Mouse (Mus musculus): Measurements from ENCODE around the gene Rplp2.

Gene Rplp2

DNA sequence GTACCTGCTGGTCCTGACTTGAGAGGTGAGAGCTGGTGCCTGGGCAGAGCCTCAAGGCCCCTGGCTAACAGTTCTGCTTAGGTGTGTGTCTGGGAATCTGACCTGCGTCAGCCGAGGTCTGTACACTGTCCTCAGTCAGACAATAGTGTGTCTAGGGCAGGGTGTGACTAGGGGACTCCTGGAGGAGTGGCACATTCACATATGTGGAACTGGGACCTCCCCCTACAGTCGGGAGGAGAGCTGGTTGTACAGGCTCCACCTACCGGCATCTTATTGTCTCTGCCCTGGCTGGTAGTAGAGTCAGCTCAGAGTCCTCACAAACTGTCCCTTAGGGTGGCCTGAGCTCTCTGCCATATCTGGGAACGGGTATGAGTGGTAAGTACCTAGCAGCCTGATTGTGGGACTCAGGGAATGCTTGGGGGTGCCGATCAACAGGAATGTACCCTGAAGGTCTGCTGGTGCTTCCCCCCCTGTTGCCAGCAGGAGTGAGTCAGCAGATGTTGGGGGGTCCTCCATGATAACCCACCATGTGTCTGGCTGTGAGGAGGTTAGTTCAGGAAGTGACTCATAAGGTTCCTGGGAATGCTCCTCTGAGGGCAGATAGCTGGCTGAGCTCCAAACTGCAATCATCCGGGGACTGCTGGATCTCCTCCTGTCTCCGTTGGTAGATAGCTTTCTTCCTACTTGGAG is 21.5 kb downstream of the Rplp2 start:
- peak; percentile 90 for DNase-seq

DNA sequence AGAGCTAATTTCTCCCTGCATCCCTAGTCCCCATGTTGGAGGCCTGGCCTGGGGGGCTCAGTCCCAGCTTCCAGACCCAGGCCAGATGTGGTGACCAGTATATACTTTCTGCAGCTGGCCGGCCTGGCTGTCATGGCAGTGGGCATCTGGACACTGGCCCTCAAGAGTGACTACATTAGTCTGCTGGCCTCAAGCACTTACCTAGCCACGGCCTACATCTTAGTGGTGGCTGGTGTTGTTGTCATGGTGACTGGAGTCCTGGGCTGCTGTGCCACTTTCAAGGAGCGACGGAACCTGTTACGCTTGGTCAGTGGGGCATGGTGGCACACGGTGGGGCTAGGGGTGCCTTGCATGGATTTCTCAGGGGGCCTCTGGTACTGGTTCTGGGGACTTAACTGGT is 22.2 kb downstream of the Rplp2 start:
- no peak for DNase-seq

DNA sequence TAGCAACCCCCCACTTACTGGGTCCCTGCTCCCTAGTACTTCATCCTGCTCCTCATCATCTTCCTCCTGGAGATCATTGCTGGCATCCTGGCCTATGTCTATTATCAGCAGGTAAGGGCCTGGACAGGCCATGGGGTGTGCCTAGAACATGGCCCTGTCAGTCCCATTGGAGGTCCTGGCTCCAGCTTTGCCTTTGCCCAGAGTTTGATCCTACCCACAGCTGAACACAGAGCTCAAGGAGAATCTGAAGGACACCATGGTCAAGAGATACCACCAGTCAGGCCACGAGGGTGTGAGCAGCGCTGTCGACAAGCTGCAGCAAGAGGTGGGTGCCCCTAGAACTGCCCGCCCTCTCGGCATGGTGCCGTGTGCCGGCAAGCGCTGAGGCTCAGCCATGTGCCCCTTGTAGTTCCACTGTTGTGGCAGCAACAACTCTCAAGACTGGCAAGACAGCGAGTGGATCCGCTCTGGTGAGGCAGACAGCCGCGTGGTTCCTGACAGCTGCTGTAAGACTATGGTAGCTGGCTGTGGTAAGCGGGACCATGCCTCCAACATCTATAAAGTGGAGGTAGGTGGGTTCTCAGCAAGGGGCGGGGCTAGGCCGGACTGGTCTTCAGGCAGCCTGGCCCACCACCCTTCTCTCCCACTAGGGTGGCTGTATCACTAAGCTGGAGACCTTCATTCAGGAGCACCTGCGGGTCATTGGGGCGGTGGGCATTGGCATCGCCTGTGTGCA is 22.9 kb downstream of the Rplp2 start:
- no peak for DNase-seq

DNA sequence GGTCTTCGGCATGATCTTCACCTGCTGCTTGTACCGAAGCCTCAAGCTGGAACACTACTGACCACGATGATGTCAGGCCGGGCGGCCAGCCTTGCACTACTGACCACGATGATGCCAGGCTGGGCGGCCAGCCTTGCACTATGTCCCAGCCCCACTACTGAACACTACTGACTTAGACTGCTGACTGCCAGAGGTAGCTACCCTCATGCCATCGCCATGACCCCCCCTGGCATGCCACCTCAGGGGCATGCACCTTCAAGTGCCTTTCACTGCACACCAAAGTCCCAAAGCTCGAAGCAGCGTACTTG is 23.4 kb downstream of the Rplp2 start:
- no peak for DNase-seq

DNA sequence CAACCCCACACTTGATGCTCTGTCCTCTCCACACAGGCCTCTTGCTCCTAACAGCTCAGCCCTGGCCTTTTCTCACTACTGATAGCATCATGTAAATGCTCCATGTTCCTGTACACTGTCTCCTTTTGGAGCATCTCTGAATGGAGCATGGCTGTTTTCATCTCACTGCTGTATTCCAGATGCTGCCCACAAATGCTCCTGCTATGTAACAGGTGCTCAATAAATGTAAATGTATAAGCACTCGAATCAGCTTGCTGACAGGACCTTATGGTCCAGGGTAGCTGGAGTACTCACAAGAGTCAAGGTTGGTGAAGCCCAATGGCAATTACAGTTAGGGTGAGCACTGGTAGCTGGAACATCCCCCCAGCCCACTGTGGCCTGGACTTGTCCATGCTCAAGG is 24.1 kb downstream of the Rplp2 start:
- no peak for DNase-seq

DNA sequence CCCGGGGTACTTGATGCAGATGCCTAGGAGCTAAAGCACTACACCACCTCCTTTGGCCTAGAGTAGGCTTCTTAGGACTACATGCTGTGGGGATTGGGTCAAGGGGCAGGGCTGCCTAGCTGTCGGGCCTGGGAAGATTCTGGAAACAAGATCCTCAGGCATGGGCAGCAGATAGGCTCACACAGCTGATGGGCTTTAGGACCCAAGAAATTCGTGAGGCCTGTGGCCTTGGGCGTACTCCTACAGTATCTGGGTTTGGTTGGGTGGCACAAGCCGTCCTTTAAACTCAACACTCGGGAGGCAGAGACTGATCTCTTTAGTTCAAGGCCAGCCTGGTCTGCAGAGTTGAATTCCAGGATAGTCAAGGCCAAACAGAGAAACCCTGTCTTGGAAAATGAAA is 25.1 kb downstream of the Rplp2 start:
- no peak for DNase-seq

DNA sequence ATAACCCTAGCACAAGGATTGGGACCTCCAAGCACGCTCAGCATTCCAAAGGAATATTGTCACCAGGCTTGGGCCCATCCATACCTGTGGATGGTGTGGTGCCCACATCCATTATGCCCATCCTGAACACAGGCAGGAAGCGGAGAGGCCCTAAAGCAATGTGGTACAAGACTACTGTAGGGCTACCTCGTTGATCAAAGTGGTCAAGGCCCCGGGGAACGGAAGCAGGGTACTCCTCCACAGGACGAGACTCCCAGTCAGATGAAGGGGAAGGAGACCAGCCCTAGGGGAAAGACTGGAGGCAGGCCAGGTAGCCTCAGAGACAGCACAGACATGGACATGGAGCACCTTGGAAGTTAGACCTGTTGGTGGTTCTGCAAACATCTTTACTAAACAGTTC is 25.6 kb downstream of the Rplp2 start:
- DNase-seq = no peak

DNA sequence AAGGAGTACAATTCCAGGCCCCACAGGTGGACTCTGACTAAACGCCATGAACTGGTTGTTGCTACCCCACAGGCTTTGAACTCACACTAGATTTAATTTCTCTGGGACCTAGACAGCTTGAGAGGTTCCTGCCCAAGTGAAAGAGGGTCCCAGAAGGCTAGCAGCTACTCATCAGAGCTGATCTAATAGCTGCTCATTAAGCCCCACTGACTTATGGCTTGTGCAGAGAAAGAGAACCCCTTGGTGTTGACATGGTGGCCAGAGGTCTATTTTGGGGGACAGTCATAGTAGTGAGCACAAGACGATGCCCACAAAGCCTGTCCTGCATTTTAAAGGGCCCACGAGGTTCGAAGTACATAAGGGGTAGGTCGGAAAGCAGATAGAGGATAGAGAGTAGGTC is 27.0 kb downstream of the Rplp2 start:
- no peak for DNase-seq

DNA sequence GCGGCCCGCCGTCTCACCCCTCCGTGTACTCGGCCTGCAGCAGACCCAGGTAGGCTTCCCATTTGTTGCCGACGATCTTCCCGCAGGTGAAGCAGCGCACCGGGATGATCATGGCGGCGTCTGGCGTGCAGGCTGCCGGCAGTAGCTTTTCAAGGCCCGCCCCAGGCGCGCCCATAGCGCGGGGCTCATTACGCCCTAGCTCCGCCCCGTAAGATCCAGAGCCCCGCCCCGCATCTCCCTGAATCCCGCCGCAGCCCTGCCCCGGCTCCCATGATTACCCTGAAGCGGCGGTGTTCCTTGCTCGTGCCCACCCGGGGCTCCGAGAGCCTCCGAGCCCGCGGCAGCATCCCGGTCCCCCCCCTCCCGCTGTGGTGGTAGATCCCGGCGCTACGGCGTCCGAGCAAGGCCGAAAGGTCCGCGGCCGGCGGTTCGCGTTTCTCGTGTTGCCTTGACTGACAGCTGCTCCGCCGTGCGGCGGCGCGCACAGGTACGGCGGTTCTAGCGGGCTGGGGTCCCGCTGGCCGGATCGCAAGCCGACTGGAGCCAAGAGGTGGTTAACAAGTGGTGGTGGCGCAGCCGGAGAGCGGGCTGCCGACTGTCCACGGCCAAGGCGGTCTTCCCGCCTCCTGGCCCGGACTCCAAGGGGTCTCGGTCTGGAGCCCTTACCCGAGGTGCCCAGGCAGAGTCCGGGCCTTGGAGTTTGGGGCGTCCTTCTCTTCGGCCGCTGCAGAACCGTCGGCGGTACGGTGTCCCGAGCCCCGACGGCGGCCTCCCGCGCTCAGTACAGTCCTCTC is 28.0 kb downstream of the Rplp2 start, which contains the start of the genes Polr2l and Tspan4:
Gene Polr2l, minus strand, starts transcription at position 122 of the 794 bp plus-strand sequence.
Gene Tspan4, plus strand, starts transcription at position 230 of the 794 bp plus-strand sequence.
- DNase-seq = peak; percentile 89

DNA sequence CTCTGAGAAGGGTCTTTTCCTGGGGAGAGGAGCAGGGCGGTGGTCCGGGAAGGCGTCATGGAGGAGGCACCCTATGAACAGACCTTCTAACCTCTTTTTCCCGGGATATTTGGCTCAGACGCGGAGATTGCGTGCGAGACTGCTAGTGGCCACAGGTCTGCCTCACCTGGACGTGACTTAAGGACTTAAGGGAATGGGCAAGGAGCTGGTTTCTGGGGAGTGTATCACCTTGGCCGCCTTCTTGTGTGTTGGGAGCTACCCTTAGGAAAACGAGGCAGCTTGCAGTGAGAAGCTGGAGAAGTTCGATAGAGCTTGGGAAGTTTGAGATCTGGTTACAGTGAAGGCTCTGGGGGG is 28.6 kb downstream of the Rplp2 start:
- DNase-seq = peak; percentile 27

DNA sequence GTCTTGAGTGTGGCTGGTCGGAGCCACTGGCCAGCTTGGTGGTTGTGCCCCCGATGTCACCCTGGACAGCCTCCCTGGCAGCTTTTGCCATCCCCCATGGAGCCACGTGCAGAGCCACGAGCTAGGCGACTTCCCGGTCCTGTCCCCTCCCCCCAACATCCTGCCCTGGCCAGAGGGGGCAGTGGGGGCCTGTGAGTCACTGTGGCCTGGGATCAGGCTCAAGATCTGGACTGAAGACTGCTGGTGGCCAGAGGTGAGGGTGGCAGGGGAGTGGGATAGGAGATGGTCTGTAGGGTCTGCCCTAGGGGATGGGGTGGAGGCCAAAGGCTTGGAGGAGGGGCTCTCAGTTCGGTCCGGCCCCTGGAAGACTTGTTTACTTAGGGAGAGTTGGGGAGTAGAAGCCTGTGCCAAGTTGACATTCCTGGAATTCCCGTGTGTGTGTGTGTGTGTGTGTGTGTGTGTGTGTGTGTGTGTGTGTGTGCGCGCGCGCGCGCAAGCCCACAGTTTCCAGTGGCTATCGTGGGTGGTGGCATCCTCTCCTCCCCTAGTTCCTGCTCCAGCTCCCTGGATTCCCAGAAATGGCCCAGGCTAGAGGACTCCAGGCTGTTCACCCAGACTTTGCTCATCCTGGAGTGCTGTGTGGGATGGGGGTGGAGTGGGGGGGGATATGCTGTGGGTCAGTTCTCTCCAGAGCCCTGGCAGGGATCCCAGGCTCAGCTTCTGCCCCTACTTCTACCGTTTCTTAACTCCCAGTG is 29.2 kb downstream of the Rplp2 start:
- DNase-seq = peak; percentile 95

DNA sequence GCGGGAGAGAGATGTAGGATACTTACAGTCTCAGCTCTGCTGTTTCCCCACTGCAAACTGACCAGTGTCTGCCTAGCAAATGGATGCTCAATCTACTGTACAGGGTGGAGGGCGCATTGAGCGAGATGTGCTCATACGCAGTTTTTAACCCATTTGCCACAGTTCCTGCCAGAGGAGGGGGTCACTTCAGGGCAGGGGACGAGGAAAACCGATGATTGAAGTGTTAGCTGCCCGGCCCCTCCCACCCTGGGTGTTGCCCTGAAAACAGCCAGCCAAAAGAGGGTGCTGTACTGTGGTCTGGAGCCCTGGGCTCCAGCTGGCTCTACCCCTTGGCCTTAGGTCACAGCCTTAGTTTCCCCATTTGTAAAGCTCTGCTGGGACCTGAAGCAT is 29.8 kb downstream of the Rplp2 start:
- peak; percentile 67 for DNase-seq

DNA sequence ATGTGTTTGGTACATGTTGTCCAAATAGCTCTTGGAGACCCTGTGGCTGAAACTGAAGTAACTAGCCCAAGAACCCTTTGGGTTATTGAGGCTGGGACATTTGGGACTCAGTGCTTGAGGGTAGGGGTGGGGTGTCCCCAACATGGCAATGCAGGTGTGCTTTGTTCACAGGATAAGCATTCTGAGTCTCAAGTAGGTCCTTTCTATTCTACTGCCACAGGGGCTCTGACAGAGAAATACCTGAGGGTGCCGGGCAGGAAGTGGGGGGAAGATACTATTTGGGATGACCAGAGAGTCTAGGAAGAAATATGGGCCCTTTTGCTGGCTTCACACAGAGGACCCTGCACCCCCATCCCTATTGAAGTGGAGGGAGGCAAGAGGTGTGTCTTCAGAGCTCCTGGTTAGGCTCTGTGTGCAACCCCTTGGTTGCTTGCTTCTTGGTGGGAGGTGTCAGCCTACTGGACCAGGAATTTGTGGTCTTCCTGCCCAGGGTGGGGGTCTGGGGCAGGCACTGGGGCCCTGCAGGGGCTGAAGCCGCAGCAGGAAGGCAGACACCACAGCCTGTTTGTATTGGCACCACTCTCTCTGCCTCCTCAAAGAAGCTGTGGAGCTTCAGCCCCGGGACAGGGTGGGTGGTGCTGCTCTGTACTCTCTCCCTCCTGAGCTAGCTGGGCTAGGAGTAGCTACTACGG is 30.6 kb downstream of the Rplp2 start:
- DNase-seq = no peak

DNA sequence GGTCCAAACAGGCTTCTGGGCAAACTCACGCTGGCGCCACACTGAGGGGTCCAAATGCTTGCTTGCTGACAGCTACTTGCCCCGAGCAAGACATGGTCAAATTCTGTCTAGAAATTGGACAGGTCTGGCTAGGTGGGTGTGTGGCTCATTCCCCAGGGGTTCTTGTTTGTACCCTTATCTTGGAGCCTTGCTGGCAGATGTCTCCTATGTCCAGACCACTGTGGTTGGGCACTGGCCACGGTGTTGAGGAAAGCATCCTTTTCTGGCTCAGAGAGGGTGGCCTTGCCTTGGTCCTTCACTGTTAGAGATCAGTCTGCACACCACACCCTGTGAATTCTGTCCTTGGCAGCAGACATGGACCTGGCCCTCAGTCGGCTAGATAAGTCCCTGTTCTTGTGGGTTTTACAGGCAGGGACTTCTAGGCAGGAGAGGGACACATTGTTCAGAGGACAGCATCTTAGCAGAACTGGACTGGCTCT is 31.1 kb downstream of the Rplp2 start:
- DNase-seq = no peak

DNA sequence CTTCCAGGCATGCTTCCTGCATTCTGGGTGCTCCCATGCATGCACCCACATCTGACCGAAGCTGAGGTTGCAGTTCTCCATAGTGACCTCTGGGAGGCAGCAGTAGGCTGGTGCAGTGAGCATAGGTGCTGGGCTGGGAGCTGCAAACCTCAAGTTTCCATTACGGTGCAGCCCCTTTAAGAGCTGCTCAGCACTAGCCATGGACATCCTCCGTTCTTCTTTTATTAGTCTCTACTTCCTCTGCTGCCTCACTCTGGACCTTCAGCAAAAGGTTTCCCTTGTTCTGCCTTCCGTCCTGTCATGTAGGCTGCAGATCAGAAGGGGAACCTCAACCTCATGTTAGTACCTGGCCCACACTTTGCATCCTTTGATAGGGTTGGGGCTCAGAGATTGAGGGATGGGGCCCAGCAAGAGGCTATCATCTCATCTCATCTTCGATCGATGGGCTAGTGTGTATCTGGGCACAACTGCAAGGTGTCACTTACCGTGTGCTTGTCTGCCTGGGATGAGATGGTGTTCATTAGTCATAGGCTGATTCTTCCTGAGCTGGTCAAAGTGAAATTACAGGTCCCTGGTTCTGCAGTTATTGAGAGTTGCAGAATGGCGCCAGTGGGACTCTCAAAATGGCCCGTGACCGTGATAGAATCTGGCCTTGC is 33.8 kb downstream of the Rplp2 start:
- peak; percentile 84 for DNase-seq

DNA sequence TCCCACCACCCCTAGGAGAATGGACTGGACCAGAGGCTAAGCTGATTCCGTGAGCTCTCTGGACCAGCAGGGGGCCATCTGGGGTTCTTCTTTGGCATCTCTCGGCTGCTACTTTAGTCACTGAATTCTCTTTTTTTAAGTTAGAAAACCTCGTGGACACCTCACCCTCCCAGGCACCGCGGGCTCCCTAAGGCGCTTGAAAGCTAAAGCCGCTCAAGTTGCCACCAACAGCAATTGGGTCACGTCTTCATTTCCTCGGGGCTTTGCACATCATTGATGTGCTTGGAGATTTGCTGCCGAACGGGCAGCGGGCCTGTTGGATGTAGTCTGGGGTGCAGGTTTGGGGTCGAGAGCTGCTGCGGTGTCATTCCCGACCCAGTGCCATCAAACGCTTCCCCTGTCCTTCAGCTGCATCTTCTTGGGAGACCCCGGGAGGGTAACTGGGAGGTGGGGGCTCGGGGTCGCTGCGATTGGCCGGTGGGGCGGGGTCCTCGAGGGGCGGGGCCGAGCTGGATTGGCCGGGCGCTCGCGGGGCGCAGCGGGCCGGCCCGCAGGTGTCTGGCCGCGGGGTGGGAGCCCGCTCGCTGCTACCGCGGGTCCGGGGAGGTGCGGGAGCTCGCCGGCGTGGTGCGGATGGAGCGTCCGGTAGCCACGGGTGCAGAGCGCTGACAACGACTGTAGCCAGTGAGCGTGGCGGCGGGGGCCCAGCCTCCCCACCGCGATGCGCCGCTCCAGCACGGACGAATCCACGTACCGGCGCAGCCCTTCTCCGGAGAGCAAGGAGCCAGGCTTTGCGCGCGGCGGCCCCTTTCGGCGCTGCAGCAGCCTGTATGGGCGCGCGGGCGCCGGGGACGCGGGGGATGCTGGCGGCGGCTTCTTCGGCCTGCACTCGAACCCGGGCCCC is 34.6 kb downstream of the Rplp2 start:
- DNase-seq = peak; percentile 70

DNA sequence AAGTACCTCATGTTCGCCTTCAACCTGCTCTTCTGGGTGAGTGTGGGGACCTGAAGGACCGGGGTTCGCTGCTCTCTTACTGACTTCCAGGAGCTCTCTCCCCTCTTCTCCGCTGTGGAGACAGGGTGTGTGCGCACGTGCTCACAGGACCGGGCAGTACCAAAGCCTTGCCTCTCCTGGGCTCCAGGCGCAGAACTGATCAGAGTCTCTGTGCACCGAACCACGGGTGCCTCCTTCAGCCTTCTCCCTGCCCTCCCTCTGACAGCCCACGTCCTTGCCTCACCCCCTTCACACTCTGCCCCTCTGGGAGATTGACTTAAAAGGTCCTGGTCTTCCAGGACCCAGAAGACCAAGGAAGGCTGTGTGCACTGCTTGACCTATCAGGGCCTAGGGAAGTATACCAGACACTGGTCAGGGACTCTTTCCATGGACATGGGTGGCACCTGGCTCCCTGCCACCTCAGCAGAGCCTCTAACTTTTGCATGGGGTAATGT is 35.4 kb downstream of the Rplp2 start:
- no peak for DNase-seq

DNA sequence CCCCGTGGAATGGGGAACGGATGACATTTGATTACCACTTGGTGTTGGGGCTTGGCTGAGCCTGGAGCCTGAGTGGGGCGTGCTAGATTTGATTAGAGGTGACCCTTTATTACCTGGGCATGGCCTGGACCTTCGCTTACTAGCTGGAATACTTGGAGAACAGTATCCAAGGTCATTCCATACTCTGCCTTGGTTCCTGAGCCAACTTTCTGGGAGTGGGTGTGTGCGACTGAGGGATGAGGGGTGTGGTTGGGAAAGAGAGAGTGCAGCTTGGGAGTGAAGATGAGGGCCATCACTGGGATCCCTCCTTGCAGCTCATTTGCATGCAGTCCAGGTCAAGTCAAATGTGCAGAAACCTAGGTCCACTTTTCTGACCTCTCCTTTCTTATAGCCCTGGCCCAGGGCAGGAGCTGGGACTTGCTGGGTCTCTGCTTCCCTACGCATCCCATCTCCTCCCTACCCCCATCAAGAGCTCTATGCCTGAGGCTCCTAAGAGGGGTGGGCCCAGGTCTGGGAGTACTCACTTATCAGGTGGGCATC is 36.0 kb downstream of the Rplp2 start:
- no peak for DNase-seq

DNA sequence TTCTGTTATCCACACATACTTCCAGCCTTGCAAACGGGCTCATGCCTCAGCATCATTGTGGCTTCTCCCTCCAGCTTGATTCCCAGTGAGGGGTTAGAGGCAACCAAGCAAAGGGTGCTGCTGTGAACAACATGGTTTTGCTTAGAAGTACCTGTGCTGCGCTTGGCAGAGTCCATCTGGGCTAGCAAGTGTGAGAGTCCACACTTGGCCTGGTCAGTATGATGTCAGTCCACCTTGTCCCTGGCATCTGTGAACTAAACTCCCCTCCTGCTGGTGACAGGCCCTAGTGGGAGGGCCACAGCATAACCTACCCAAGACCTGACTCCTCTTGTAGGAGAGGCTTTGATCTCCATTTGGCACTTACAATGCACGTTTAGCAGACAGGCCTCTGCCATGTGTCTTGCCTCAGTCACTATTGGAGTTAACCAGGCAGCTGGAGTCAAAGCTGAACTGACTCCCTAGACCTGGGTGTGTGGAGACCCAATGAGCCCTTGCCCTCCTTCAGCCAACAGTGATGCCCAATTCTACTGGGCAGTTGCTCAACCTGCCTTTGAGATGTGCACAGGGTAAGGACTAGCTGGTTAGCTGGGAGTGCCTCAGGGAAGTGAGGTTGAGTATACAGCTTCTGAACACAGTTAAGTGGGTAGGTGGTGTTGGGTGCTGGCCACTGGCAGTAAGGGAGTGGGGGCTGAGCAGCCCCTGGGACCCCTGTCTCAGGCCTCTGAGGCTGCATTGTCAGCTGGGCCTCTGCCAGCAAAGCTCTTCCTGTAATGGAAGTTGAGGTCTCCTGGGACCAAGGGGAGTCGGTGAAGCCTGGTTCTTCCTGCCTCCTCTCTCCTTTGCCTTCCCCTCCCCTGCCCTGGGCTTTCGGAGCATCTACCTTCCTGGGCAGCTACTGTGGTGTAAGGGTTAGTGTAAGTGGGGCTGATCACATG is 37.3 kb downstream of the Rplp2 start:
- no peak for DNase-seq
